Mouse (Mus musculus): Measurements from ENCODE around the gene Hba-a2. TPM values are rescaled to one million over a fixed set of nuclear protein-coding genes. Genes with fewer than 3 reads are reported as not detected.
"Not testable (repeated sequence)": the region's sequence is repeated elsewhere in the genome, so short reads cannot be mapped to it uniquely, and the experiment has no call there.

The Hba-a2 gene
- total RNA-seq, 1 experiment from 2014 or later, result 92.8 TPM

DNA sequence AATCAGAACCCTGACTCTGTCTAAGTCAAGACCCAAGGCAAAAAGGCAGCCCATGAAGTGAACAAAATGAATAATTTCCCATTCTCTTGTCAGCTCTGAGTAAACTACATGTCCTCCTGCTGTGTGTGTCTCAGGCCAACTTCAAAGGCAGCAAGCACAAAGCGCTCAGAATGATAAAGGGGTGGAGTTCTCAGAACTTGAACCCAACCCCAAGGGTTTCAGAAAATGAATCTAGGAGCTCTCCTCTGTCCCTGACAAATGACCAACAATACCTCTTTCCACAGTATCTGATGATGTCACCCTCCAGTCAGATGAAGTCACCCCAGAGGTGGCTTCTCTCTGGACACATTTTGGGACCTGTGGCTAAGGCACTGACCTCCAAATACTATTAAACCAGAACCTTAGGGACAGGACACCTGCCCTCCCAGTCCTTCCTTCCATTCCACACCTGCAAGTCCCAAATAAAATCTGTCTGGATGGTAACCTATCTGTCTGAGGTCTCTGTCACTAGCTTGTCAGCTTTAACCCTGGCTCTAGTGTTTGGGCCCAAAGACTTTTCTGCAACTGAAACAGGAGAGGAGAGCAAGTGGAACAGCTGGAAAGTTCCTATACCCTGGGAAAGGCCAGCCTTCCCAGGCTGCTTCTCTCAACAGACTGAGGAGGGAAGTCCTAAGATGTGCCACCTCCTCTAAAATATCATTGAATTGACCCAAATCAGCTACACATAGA lies 14.7 kb upstream of the Hba-a2 start:
- ATAC-seq (replicated peaks; ENCODE audit: low read depth, poor library complexity, severe bottlenecking), result no peak

DNA sequence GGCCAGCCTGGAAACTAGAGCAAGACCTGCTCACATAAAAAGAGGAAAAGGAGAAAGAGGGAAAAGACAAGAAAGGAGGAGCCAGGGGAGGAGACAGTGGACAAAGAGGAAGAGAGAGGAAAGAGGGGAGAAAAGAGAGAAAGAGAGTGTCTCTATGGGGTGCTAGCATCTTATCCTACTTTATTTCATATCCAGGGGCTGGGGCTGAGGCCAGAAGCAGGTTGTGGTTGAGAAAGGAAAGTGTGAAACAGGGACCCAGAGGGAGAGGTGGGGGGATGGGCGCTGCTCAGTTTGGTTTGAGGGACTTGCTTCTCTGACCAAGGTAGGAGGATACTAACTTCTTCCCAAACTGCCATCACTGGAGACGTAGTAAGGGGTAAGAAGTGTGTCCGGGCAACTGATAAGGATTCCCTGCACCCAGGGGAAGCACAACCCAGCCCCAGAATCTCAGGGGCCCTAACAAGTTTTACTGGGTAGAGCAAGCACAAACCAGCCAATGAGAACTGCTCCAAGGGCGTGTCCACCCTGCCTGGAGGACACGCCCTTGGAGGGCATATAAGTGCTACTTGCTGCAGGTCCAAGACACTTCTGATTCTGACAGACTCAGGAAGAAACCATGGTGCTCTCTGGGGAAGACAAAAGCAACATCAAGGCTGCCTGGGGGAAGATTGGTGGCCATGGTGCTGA lies 13.1 kb upstream of the Hba-a2 start, which contains the start of gene Hba-a1:
Gene Hba-a1 (plus strand): TSS at position 421 of the 687 bp plus-strand sequence.
- peak; percentile 69 for ATAC-seq (replicated peaks; ENCODE audit: low read depth, poor library complexity, severe bottlenecking)

DNA sequence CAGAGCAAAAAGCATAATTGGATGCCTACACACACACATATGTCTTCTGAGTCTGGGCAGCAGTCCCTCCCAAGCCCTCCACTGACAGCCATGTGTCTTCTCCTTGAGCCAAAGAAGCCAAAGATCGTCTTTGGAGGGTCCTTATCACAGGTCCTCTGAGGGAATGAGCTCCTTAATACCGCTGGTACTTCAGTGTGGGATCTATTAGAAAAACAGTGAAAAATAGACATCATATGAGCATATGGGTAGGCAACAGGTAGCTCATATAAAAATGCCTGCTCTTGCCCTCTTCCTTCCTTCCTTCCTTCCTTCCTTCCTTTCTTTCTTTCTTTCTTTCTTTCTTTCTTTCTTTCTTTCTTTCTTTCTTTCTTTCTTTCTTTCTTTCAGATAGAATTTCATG lies 11.7 kb upstream of the Hba-a2 start:
- not testable (repeated sequence) for ATAC-seq (replicated peaks; ENCODE audit: low read depth, poor library complexity, severe bottlenecking)

DNA sequence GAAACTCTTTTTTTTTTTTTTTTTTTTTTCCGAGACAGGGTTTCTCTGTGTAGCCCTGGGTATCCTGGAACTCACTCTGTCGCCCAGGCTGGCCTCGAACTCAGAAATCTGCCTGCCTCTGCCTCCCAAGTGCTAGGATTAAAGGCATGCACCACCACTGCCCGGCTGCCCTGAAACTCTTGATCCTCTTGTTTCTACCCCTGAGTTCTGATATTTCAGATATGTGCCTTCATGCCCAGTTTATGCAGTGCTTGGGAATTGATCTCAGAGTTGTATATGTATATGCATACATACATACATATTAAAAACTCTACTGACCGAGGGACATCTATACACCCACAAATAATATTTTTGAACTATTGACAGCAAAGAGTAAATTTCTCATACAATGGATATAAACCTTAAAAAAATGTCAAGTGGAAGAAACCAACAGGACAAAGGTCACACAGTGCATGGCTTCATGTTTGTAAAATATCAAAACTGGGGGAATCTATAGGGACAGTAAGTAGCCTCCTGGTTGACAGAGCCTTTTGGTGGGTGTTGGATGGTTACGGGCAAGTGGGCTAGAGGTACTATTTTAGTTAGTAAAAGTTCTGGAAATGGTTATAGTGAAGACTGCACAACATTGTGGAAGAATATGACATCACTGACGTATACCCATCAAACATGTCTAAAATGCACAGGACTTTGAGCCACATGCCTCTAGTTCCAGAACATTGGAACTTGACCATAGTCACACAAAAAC lies 11.1 kb upstream of the Hba-a2 start:
- ATAC-seq (replicated peaks; ENCODE audit: low read depth, poor library complexity, severe bottlenecking), result no peak

DNA sequence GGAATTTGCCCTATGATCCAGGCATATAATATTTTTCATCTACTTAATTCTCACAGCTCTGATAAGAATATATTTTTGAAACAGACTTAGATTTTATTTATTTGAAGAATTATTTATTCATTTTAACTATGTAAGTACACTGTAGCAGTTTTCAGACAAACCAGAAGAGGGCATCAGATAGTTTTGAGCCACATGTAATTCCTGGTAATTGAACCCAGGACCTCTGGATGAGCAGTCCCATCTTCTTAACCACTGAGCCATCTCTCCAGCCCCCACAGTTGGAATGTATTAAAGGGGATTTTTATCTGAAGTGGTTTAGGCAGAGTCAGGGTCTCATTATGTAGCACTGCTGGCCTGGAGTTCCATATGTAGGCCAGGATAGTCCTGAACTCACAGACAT lies 10.4 kb upstream of the Hba-a2 start:
- not testable (repeated sequence) for ATAC-seq (replicated peaks; ENCODE audit: low read depth, poor library complexity, severe bottlenecking)

DNA sequence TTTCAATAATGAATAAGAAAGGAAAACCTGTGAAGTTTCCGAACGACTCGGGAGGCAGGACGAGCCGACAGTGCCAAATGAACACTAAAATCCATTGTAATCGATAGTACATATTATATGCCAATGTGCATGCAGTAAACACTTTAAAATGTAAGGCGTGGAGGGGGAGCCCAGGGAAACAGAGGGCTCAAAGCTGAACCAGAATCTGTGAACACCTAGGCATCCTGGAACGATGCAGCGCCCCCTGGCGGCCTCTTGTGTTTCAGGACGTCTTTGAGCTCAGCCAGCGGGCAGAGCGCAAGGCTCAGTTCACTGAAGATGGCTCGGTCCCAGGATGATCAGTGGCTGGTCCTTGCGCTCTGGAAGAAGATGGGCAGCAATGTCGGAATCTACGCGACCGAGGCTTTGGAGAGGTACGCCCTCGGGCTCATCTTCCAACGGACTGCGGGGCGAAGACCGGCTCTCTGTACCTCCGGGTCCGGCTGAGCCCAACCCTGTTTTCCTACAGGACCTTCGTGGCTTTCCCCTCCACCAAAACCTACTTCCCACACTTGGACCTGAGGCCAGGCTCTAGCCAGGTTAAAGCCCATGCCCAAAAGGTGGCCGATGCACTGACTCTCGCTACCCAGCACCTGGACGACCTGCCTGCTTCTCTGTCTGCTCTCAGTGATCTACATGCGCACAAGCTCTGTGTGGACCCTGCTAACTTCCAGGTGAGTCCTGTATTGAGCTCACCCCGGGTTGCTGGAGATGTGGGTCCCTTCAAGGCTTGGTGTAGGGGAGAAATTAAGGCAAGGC lies 9.4 kb upstream of the Hba-a2 start, which contains the start of gene Hbq1b:
Gene Hbq1b (plus strand): TSS at position 271 of the 798 bp plus-strand sequence.
- ATAC-seq (replicated peaks; ENCODE audit: low read depth, poor library complexity, severe bottlenecking), result peak; percentile 71

DNA sequence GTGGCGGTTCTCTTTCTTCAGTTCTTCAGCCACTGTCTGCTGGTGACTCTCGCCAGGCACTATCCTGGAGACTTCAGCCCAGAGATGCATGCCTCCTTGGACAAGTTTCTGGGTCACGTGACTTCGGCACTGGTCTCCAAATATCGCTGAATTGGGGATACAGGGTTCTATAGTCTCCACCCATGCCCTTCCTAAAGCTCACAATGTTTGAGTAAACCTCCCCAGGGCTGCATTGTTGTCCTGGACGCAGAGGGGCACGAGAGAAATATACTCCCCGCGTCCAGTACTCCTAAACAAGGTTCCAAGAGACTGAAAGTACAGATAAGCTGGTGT lies 8.8 kb upstream of the Hba-a2 start:
- no peak for ATAC-seq (replicated peaks; ENCODE audit: low read depth, poor library complexity, severe bottlenecking)

DNA sequence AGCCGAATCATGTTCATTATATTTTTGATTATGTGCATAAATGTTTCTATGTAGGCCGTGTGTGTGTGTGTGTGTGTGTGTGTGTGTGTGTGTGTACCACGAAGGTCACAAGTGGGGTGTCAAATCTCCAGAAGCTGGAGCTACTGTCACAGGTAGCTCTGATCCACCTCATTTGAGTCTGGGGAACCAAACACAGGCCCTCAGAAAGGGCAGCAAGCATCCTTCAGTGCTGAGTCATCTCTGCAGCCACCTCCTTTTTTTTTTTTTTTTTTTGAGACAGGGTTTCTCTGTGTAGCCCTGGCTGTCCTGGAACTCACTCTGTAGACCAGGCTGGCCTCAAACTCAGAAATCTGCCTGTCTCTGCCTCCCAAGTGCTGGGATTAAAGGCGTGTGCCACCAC lies 3.5 kb upstream of the Hba-a2 start:
- ATAC-seq (replicated peaks; ENCODE audit: low read depth, poor library complexity, severe bottlenecking), result not testable (repeated sequence)

DNA sequence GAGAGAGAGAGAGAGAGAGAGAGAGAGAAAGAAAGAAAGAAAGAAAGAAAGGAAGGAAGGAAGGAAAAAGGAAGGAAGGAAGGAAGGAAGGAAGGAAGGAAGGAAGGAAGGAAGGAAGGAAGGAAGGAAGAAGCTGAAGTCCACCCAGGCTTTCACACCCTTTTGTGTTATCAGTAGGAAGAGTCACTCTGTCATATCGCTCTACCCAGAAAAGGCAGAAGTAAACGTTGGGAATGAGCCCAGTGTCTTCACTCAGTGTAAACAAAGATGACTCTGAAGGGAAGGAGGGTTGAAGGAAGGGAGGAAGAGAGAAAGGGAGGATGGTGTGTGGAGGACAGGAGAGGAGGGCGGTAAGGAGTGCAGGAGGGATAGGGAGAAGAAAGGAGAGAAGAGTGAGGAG lies 2.8 kb upstream of the Hba-a2 start:
- not testable (repeated sequence) for ATAC-seq (replicated peaks; ENCODE audit: low read depth, poor library complexity, severe bottlenecking)

DNA sequence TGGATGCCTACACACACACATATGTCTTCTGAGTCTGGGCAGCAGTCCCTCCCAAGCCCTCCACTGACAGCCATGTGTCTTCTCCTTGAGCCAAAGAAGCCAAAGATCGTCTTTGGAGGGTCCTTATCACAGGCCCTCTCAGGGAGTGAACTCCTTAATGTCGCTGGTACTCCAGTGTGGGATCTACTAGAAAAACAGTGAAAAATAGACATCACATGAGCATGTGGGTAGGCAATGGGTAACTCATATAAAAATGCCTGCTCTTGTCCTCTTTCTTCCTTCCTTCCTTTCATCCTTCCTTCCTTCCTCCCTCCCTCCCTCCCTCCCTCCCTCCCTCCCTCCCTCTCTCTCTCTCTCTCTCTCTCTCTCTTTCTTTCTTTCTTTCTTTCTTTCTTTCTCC lies 1.1 kb downstream of the Hba-a2 start:
- not testable (repeated sequence) for ATAC-seq (replicated peaks; ENCODE audit: low read depth, poor library complexity, severe bottlenecking)

DNA sequence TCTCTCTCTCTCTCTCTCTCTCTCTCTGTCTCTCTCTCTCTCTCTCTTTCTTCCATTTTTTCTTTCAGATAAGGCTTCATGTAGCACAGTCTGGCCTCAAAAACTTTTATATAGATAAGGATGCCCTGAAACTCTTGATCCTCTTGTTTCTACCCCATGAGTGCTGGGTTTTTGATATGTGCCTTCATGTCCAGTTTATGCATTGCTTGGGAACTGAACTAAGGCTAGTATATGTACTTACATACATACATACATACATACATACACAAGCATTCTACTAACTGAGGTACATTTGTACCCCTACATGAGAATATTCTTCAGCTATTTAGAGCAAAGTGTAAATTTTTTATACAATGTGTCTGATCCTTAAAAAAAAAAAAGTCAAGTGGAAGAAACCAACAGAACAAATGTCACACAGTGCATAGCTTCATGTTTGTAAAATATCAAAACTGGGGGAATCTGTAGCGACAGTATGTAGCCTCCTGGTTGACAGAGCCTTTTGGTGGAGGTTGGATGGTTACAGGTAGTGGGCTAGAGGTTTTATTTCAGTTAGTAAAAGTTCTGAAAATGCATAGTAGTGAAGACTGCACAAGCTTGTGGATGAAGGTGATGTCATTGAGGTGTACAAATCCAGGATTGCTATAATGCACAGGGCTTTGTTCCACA lies 1.7 kb downstream of the Hba-a2 start:
- no peak for ATAC-seq (replicated peaks; ENCODE audit: low read depth, poor library complexity, severe bottlenecking)

DNA sequence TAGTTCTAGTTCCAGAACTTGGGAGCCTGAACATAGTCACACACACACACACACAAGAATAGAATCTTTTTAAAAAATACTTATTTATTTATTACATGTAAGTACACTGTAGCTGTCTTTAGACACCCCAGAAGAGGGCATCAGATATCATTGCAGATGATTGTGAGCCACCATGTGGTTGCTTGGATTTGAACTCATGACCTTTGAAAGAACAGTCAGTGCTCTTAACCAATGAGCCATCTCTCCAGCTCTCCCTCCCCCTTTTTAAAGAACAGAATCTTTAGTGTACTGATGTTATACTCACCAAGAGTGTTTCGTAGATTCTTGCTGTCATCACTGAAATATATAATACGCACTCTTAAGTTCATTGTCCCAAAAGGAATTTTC lies 2.2 kb downstream of the Hba-a2 start:
- ATAC-seq (replicated peaks; ENCODE audit: low read depth, poor library complexity, severe bottlenecking), result no peak

DNA sequence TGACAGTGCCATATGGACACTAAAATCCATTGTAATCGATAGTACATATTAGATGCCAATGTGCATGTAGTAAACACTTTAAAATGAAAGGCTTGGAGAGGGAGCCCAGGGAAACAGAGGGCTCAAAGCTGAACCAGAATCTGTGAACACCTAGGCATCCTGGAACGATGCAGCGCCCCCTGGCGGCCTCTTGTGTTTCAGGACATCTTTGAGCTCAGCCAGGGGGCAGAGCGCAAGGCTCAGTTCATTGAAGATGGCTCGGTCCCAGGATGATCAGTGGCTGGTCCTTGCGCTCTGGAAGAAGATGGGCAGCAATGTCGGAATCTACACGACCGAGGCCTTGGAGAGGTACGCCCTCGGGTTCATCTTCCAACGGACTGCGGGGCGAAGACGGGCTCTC lies 3.6 kb downstream of the Hba-a2 start, which contains the start of gene Hbq1a:
Gene Hbq1a (plus strand): TSS at position 205 of the 400 bp plus-strand sequence.
- peak; percentile 59 for ATAC-seq (replicated peaks; ENCODE audit: low read depth, poor library complexity, severe bottlenecking)

DNA sequence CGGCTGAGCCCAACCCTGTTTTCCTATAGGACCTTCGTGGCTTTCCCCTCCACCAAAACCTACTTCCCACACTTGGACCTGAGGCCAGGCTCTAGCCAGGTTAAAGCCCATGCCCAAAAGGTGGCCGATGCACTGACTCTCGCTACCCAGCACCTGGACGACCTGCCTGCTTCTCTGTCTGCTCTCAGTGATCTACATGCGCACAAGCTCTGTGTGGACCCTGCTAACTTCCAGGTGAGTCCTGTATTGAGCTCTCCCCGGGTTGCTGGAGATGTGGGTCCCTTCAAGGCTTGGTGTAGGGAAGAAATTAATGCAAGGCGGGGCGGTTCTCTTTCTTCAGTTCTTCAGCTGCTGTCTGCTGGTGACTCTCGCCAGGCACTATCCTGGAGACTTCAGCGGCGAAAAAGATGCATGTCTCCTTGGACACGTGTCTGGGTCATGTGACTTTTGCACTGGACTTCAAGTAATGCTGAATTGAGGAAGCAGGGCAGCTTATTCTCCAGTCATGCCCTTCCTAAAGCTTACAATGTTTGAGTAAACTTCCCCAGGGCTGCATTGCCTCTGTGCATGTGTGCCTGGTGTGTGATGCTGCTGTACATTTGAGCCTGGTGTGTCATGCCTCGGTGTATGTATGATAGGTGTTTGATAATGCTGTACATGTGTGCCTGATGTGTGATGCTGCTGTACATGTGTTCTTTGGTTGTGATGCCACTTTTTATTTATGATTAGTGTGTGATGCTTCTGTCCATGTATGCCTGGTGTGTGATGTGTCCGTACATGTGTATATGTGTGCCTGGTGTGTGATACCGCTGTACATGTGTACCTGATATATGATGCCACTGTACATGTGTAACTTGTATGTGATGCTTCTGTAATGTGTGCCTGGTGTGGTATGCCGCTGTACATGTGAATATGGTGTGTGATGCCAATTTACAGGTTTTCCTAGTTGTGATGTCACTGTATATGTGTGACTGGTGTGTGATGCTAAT lies 4.3 kb downstream of the Hba-a2 start:
- peak; percentile 19 for ATAC-seq (replicated peaks; ENCODE audit: low read depth, poor library complexity, severe bottlenecking)

DNA sequence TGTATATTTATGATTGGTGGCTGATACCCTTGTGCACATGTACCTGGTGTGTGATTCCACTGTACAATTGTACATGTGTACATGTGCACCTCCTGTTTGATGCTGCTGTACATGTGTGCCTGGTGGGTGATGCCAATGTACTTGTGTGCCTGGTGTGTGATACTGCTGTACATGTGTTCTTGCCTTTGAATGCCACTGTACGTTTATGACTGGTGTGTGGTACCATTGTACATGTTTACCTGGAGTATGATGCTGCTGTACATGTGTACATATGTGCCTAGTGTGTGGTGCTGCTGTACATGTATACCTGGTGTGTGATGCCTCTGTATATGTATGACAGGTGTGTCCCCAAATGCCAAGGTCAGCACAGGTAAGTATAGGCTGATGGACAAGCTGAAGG lies 5.2 kb downstream of the Hba-a2 start:
- ATAC-seq (replicated peaks; ENCODE audit: low read depth, poor library complexity, severe bottlenecking), result no peak

DNA sequence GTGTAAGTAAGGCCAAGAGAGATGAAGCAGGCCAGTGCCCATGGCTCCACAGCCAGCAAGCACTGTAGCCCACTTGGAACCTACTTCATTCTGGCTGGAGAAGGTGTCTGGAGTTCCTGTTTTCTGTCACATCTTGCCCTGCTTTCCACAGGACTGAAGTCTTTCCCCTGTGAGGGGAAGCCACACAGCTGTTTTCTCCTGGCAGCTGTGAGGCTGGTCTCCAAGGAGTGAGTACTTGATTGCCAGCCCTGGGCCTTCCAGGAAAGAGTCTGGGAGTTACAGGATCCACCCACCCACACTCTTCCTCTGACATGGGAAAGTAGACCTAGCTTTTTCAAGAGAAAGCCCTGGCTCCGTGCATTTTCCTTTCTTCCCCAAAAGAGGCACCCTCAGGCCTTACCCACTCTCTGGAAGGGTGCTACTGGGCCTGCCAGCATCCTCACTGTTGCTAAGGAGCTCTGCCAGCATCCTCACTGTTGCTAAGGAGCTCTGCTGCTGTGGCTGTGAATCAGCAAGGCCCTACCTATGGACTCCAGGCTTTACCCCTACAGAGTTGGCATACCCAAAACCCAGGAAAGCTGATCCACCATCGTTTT lies 6.6 kb downstream of the Hba-a2 start:
- no peak for ATAC-seq (replicated peaks; ENCODE audit: low read depth, poor library complexity, severe bottlenecking)

DNA sequence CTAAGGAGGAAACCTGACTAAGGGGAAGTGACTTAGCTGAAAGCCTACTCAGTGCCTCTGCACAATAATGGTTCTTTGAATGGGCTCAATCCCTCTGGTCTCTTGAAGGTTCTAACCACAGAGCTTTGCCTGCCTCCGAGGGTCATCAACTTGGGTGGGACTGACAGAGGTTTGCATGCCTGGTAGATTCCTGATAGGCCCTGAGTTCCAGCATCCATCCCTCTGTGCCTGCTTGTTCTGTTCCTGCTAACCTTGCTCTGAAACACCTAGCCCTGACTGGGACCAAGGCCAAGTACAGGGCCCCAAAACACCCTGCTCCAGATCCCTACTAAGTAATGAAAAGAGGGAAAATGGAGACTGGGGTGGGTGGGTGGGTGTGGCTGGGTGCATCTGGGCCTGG lies 7.2 kb downstream of the Hba-a2 start:
- no peak for ATAC-seq (replicated peaks; ENCODE audit: low read depth, poor library complexity, severe bottlenecking)

DNA sequence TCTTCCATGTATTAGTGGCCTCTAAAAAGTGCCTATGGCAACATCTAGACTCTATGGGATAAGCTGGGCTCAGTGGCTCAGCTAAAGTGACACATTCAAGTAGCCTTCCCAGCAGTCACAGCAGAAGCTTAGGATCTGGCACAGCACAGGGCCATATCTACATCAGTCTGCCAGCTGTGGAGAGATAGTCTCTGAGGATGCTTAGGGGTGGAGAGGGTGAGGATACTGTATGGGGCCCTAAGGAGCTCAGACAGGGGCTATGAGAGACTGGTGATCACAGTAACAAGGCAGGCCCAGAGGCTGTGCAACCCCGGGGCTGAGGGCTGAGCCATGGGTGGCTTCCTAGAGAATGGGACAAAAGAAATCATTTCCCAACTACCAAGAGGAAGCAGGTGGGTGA lies 10.7 kb downstream of the Hba-a2 start:
- ATAC-seq (replicated peaks; ENCODE audit: low read depth, poor library complexity, severe bottlenecking), result no peak

All from common myeloid progenitor, adult 5-6 weeks (primary cell).